Mouse (Mus musculus) heart, embryonic 15.5 days (tissue): ENCODE results near the gene Rtkn2. TPM values are rescaled to one million over a fixed set of nuclear protein-coding genes. Genes with fewer than 3 reads are reported as not detected.

Source experiments
- ATAC-seq: fragments of 200-750 bp; cut with Nextera tagmentation; replicated peaks from 2 replicates; pipeline ENCODE4 v1.8.0; 2017; ENCODE audit warnings: low read depth, moderate TSS enrichment; ENCODE audit not compliant: insufficient number of reproducible peaks, insufficient read depth, low FRiP score
- H3K27ac ChIP-seq: fragments of 300-500 bp; sonication (generic); 2 replicates; pipeline ENCODE4 v1.5.1; 2015; ENCODE audit warnings: mild to moderate bottlenecking, inconsistent platforms
- H3K27me3 ChIP-seq: fragments of 300-500 bp; sonication (generic); 2 replicates; pipeline ENCODE4 v1.6.1; 2015; ENCODE audit warnings: inconsistent platforms
- H3K36me3 ChIP-seq: fragments of 300-500 bp; sonication (generic); 2 replicates; pipeline ENCODE4 v1.6.1; 2015; ENCODE audit warnings: mild to moderate bottlenecking, inconsistent platforms
- H3K4me1 ChIP-seq: fragments of 300-500 bp; sonication (generic); replicated peaks from 2 replicates; pipeline ENCODE4 v1.6.1; 2015; ENCODE audit warnings: inconsistent platforms
- H3K4me2 ChIP-seq: fragments of 300-500 bp; sonication (generic); 2 replicates; pipeline ENCODE4 v1.6.1; 2015; ENCODE audit warnings: inconsistent platforms, mild to moderate bottlenecking, moderate library complexity
- H3K4me3 ChIP-seq: fragments of 300-500 bp; sonication (generic); 2 replicates; pipeline ENCODE4 v1.5.1; 2015; ENCODE audit warnings: mild to moderate bottlenecking, inconsistent platforms
- H3K9ac ChIP-seq: fragments of 300-500 bp; sonication (generic); 2 replicates; pipeline ENCODE4 v1.6.1; 2015; ENCODE audit warnings: mild to moderate bottlenecking, inconsistent platforms
- H3K9me3 ChIP-seq: fragments of 300-500 bp; sonication (generic); replicated peaks from 2 replicates; pipeline ENCODE4 v1.6.1; 2016; ENCODE audit warnings: inconsistent platforms
- WGBS: fragments of 180-500 bp; shearing (Covaris S2); methylation state at CpG from one replicate; pipeline ENCODE4 v1.1.7; 2015; ENCODE audit warnings: mixed read lengths; 5-methylcytosine and 5-hydroxymethylcytosine counted together
- polyA plus RNA-seq: library from polyadenylated mRNA; unstranded; fragments of >200 nt; fragmentation: Nextera tagmentation; extraction: Ambion mirVana; gene quantifications from 2 replicates; pipeline ENCODE4 v1.2.1, GENCODE M21; 2015

Rtkn2 gene
- 6.3 and 7.3 TPM in 2 replicates for polyA plus RNA-seq

DNA sequence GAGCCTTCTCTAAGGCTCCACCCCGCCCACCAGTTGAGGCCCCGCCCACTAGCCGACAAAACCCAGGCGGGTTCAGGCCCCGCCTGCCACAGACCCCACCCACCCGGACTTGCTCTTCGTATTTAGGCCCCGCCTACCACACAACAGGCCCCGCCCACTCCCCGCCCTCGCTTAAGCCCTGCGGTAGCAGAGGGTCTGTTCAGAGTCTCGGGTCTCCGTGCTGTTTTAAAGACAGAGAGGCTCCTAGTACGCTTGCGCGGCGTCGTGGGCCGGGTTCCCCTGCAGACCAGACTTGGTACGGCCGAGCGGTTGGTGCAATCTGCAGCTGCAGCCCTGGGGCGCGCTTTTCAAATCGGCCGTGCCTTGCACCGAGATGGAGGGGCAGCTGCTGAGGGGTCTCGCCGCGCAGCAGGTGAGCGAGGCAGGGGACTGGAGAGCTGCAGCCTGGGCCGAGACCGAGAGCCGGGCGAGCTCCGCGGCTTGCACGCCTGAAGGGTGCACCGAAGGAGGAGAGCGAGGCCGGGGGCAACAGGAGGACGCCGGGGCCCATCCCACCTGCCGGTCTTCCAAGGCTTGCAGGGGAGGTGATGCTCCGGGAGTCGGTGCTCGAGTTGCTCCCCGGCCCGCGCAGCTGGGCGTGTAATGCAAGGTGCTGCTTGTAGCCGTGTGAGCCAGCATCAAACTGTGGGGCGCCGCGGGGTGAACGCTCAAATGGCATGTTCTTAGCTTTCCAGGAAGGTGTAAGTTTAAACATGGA, at the start of gene Rtkn2:
Rtkn2 (plus strand) TSS at position 170 of the 757 bp plus-strand sequence.
- H3K36me3 ChIP-seq: no peaks in the 10 kb centered on the region
- H3K9me3 ChIP-seq: no peaks in the 10 kb centered on the region
- H3K4me2 ChIP-seq: peak within 1 kb of the TSS; percentile 98
- no peaks in the 10 kb centered on the region for H3K27me3 ChIP-seq
- ATAC-seq: peak; percentile 95
- WGBS: under 1% methylated on average over 57 of the region's 57 CpGs
- peak within 1 kb of the TSS; percentile 77 for H3K9ac ChIP-seq
- peak within 1 kb of the TSS; percentile 73 for H3K27ac ChIP-seq
- H3K4me1 ChIP-seq: peaks cover 7% of the 10 kb centered on the region
- H3K4me3 ChIP-seq: peak within 1 kb of the TSS; percentile 92

DNA sequence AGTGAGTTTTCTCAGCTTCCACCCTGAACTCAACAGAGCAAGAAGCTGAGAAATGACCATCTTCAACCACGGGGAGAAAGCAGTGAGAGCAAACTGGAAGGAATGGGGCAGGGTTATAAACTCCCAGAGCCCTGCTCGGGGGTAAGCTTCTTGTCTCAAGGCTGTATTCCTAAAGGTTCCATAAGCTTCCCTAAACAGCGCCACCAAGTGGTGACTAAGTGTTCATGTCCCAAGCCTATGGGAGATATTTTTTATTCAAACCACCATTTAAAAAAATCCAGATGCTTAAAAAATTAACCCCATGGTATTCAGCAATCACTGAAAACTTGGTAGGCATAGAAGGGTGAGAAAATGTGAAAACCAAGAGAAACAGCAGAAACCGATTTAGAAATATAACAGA, 48.0 kb upstream of the Rtkn2 start:
- H3K4me2 ChIP-seq: no peak overlapping the region

DNA sequence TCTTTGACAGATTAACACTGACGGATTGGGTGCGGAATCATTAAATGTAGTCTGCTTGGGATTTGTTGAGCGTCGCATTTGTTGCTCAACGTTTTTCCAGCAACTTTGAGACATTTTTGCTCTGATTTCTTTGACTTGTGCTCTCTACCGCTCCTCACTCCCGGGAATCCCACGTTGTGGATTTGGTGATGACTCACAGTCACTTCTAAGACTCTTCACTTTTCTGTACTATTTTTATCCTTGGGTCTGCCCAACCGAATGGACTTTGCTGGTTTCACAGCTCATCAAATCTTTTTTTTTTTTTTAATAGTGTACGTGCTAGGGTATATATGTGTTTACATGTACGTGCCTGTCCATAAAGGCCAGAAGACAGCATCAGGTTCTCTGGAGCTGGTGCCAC, 46.6 kb upstream of the Rtkn2 start:
- Histone ChIP-seq H3K4me1 (no peaks in the 10 kb centered on the region), H3K27me3 (no peaks in the 10 kb centered on the region), H3K27ac (no peak overlapping the region), H3K9me3 (no peaks in the 10 kb centered on the region), H3K9ac (no peak overlapping the region), H3K36me3 (no peaks in the 10 kb centered on the region), H3K4me3 (no peak overlapping the region), H3K4me2 (no peak overlapping the region)
- no peak for ATAC-seq
- WGBS: 79% methylated on average over 11 of the region's 11 CpGs

More for the DNA sequence above, 48.0 kb upstream of the Rtkn2 start:
- no peak for ATAC-seq
- 81% methylated on average over 4 of the region's 4 CpGs for WGBS
- Histone ChIP-seq H3K27me3 (no peaks in the 10 kb centered on the region), H3K9ac (no peak overlapping the region), H3K9me3 (no peaks in the 10 kb centered on the region), H3K36me3 (no peaks in the 10 kb centered on the region), H3K27ac (no peak overlapping the region), H3K4me1 (no peaks in the 10 kb centered on the region), H3K4me3 (no peak overlapping the region)

DNA sequence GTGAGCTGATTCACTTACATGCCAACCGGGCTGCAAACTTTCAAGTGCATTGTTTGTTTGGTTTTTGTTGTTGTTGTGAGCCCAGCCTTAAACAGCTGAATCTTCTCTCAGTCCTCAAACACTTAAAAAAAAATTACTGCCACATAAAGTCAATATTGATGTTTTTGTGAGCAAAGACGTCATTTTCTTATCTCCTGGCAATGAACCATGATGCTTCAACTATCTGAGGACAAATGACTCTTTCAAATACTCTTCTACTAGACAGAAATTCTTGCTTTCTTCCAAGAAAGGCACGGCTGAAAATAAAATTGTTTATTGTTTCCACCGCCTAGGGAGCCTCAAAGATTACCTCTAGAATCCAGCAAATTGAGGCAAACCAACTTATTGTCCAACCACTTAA, 42.4 kb upstream of the Rtkn2 start:
- no peak overlapping the region for H3K27ac ChIP-seq
- no peaks in the 10 kb centered on the region for H3K9me3 ChIP-seq
- no peak overlapping the region for H3K4me2 ChIP-seq
- H3K4me1 ChIP-seq: no peaks in the 10 kb centered on the region
- no peaks in the 10 kb centered on the region for H3K27me3 ChIP-seq
- 58% methylated on average over 4 of the region's 4 CpGs for WGBS
- no peak overlapping the region for H3K9ac ChIP-seq
- no peak overlapping the region for H3K4me3 ChIP-seq
- no peaks in the 10 kb centered on the region for H3K36me3 ChIP-seq
- ATAC-seq: no peak

DNA sequence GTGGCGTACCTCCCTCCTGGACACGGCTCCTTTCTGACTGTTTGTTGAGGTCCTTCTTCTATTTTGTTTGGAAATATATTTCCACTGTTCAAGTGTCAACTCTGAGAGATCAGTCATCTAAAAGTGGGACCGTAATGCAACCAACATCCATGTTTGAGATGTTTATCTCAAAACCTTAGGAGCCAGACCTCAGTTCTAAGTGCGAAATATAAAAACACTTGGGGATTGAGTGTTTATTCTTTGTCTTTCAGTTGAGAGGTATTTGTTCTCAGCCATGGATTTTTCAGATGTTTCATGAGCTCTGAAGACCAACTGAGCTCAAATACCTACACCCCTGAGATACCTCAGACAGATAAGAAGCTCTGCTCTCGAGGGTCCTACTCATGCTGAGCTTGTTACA, 41.6 kb upstream of the Rtkn2 start:
- ATAC-seq: no peak
- WGBS: 76% methylated on average over 5 of the region's 5 CpGs

DNA sequence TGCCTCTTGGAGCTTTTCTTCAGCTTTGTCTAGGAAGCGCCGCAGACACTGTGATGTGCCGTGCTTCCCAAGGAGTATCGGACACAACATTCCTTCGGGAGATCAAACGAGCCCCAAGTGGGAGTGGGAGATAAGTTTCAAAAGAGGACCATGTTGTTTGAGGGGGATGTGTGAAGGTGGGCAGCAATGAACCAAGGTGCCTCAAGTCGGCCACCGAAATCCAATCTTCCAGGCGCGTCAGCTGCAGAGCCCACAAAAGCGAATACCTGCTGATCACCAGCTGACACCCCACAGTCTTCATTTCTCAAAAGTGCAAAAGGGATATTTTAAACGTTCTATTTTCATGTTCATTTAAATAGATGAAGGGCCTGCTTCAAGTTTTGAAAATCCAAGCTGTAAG, 39.8 kb upstream of the Rtkn2 start:
- WGBS: 61% methylated on average over 12 of the region's 12 CpGs
- H3K4me2 ChIP-seq: no peak overlapping the region
- H3K27me3 ChIP-seq: no peaks in the 10 kb centered on the region
- H3K4me3 ChIP-seq: no peak overlapping the region
- ATAC-seq: no peak
- no peak overlapping the region for H3K9ac ChIP-seq
- H3K9me3 ChIP-seq: no peaks in the 10 kb centered on the region
- H3K36me3 ChIP-seq: no peaks in the 10 kb centered on the region
- H3K27ac ChIP-seq: no peak overlapping the region
- H3K4me1 ChIP-seq: no peaks in the 10 kb centered on the region

More for the DNA sequence above, 41.6 kb upstream of the Rtkn2 start:
- Histone ChIP-seq H3K27me3 (no peaks in the 10 kb centered on the region), H3K4me3 (no peak overlapping the region), H3K4me1 (no peaks in the 10 kb centered on the region), H3K27ac (no peak overlapping the region), H3K4me2 (no peak overlapping the region), H3K36me3 (no peaks in the 10 kb centered on the region), H3K9ac (no peak overlapping the region), H3K9me3 (no peaks in the 10 kb centered on the region)

DNA sequence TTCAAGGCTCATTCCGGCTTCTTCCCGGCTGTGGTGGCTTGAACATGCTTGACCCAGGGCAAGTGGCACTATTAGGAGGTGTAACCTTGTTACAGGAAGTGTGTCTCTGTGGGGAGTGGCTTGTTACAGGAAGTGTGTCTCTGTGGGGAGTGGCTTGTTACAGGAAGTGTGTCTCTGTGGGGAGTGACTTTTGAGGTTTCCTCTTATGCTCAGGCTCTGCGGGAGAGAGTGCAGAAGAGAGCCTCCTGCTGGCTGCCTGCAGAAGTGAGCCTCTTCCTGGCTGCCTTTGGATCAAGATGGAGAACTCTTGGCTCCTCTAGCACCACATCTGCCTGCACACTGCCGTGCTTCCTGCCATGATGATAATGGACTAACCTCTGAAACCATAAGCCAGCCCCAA, 35.9 kb upstream of the Rtkn2 start:
- H3K27me3 ChIP-seq: no peaks in the 10 kb centered on the region
- H3K9ac ChIP-seq: no peak overlapping the region
- no peaks in the 10 kb centered on the region for H3K9me3 ChIP-seq
- WGBS: 81% methylated on average over 4 of the region's 4 CpGs
- no peak overlapping the region for H3K4me2 ChIP-seq
- no peak for ATAC-seq
- no peaks in the 10 kb centered on the region for H3K4me1 ChIP-seq
- no peak overlapping the region for H3K27ac ChIP-seq
- no peaks in the 10 kb centered on the region for H3K36me3 ChIP-seq
- H3K4me3 ChIP-seq: no peak overlapping the region

DNA sequence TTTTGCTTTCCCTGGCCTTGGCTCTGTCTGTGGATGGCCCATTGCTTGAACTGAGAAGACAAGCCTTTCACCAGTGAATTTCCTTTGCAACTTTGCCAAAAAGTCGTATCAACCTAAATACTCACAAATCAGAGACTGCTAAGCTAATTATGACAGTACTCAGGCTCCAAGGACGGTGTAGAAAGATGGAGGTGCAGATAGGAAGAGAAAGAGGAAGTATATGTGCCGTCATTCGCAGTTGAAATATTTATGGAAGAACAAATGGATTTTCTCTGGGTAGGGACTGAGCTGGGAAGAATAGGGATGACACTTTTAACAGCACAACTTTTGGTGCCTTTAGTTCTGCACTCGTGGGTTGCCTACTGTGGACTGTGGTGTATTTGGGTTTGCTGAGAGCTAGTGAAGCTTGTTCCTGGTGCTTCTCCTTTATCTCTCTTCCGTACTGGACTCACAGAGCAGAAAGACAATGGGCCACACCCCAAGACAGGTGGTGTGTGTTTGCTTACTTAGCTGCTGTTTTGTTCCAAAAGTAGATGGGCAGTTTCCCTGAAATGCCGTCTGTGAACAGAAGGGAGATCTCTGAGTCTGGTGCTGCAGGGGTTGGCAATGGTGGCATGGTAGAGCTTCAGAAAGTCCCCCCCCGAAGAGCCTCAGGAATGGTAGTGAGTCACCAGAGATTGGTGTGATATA, 29.2 kb upstream of the Rtkn2 start:
- WGBS: 58% methylated on average over 8 of the region's 8 CpGs
- Histone ChIP-seq H3K27ac (no peak overlapping the region), H3K27me3 (no peaks in the 10 kb centered on the region), H3K4me2 (no peak overlapping the region), H3K4me1 (no peaks in the 10 kb centered on the region), H3K9me3 (no peaks in the 10 kb centered on the region), H3K9ac (no peak overlapping the region), H3K4me3 (no peak overlapping the region), H3K36me3 (no peaks in the 10 kb centered on the region)
- no peak for ATAC-seq

DNA sequence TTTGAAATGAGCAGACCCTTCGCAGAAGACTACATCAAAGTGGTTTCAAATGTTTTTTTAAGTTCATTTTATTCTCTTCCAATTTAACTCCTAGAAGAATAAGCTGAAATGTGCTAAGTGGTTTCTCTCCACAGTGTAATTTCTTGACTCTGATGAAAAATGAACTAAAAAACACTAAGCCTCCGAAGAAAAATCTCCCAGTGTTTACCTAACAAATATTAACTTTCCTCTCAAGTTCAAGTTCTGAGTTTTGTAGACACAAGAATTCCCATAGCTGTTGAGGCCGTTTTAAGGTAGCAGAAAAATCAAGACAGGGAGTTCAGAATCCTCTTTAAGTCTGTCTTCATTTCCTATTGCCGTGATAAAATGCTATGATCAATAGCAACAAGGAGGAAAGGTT, 27.7 kb upstream of the Rtkn2 start:
- Histone ChIP-seq H3K27ac (no peak overlapping the region), H3K4me3 (no peak overlapping the region), H3K9me3 (no peaks in the 10 kb centered on the region), H3K36me3 (no peaks in the 10 kb centered on the region), H3K27me3 (no peaks in the 10 kb centered on the region), H3K4me2 (no peak overlapping the region), H3K9ac (no peak overlapping the region), H3K4me1 (no peaks in the 10 kb centered on the region)
- WGBS: 74% methylated on average over 4 of the region's 4 CpGs
- no peak for ATAC-seq

DNA sequence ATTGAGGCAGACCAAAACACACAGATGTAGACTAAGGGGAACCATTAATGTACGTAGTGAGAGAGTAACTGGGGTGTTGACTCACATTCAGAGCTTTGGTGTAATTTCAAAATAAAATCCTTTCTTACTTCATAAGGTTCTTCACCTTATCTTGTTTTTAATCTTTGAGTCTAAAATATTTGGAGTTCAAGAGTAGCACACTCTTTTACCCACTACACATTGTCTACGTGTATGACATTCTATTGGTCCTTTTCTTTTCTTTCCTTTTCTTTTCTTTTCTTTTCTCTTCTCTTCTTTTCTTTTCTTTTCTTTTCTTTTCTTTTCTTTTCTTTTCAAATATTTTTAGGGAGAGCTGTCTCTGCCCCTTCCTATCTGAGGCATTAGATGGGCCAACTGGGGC, 23.4 kb upstream of the Rtkn2 start:
- Histone ChIP-seq H3K4me3 (no peak overlapping the region), H3K27ac (no peak overlapping the region), H3K4me2 (no peak overlapping the region), H3K27me3 (no peaks in the 10 kb centered on the region), H3K9ac (no peak overlapping the region), H3K36me3 (no peaks in the 10 kb centered on the region), H3K4me1 (no peaks in the 10 kb centered on the region), H3K9me3 (no peaks in the 10 kb centered on the region)
- 92% methylated on average over 2 of the region's 2 CpGs for WGBS
- no peak for ATAC-seq

DNA sequence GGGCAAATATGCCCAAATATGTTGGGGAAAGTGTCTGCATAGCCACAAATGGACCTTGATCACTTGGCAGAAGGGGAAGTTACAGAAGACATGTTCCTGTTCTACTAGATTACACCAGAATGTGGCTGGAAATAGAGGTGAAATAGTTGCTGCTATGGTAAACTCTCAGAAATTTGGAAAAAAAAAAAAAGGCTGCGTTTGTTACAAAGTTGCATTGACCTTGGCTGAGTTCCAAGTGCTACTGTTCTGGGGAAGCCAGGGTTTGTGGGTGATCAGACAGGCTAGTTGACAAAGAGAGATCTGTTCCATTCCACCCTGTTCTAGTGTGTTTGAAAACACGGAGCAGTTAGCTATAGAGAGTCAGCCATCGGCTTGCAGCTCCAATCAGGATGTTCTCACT, 19.4 kb upstream of the Rtkn2 start:
- WGBS: 66% methylated on average over 3 of the region's 3 CpGs
- Histone ChIP-seq H3K36me3 (no peaks in the 10 kb centered on the region), H3K4me3 (no peak overlapping the region), H3K9me3 (no peaks in the 10 kb centered on the region), H3K27me3 (no peaks in the 10 kb centered on the region; the same call in 1 of the 2 replicates), H3K27ac (no peak overlapping the region), H3K4me2 (no peak overlapping the region), H3K4me1 (no peaks in the 10 kb centered on the region), H3K9ac (no peak overlapping the region)
- ATAC-seq: no peak

DNA sequence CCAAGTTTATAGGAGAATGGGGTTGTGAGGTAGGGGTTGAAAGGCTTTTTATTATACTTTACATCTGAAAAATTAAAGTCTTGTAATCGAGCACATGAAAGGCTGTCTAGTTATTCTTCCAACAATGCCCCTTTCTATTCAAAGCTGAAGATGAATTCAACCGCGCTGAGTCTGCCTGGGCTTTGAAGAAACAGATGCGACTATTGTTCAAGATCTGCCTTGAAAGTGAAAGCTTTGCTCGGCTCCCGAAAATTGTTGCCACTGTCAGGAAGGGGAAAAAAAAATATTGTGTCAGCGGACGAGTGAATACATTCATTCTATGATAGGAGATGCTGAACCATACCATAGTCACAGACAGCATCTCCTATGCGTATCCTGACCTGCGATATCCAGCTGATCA, 16.9 kb upstream of the Rtkn2 start:
- no peaks in the 10 kb centered on the region; the same call in 1 of the 2 replicates for H3K27me3 ChIP-seq
- no peak overlapping the region for H3K4me3 ChIP-seq
- no peak for ATAC-seq
- H3K4me1 ChIP-seq: no peaks in the 10 kb centered on the region
- WGBS: 65% methylated on average over 10 of the region's 10 CpGs
- no peaks in the 10 kb centered on the region for H3K36me3 ChIP-seq
- no peak overlapping the region for H3K9ac ChIP-seq
- no peak overlapping the region for H3K27ac ChIP-seq
- no peaks in the 10 kb centered on the region for H3K9me3 ChIP-seq
- no peak overlapping the region for H3K4me2 ChIP-seq
